ENCODE assay signal across 9 mouse cellular contexts in genomic region chr12:76016123-76017101, GRCm38 (mm10).
A peak's percentile ranks its signal among the peaks of the same experiment; 100 is the strongest.
DNase-seq lines count a peak whose midpoint lies in the region; TF ChIP-seq lines count a peak whose summit lies in the region.
"Had no signal": no experiment of that assay in that cellular context is flagged by ENCODE, and none has a peak within 500 bp of the region (broad histone marks: within the 10 kb centered on the region; RNA-seq: fewer than 3 reads in every experiment).

No protein-coding gene starts in this region.

- dilution Hi-C loops in CH12.LX (cut with MboI; ENCODE audit: extremely low pct_ligation_motif_present, extremely low pct_unique_long_range_greater_than_20kb, low sequenced_read_pairs): no loop called here

- in situ Hi-C loops in CH12.LX (cut with MboI; ENCODE audit: low pct_ligation_motif_present, low pct_unique_long_range_greater_than_20kb, low sequenced_read_pairs): loop anchor here (5.0 to 25.0 kb wide), 2 partner anchors 161 to 321 kb away; partner anchors contain the start of gene Esr2

- H3K79me2 ChIP-seq in CH12.LX (replicated peaks; ENCODE audit: control insufficient read depth, extremely low read depth, insufficient read depth, poor library complexity, severe bottlenecking): no peaks in the 10 kb centered on the region
- no peaks in the 10 kb centered on the region for H3K79me2 ChIP-seq in heart, adult 2 months (replicated peaks; ENCODE audit: control insufficient read depth, insufficient read depth, low read length)

- no peak overlapping the region for H3K4me3 ChIP-seq in CH12.LX (replicated peaks in 1 of 3; ENCODE audit: low read depth in 2 of 3, low read length in 2 of 3, poor library complexity in 1 of 3)
- H3K4me3 ChIP-seq in heart, adult 2 months: no peak overlapping the region
- H3K4me3 ChIP-seq: midbrain, embryonic 12.5 days had no signal

- 82% methylated on average over 14 of the region's 14 CpGs for WGBS in heart, adult 2 months

- no peaks in the 10 kb centered on the region for H3K4me1 ChIP-seq in CH12.LX (ENCODE audit: control insufficient read depth in 1 of 2, insufficient read depth in 2 of 2)
- no peaks in the 10 kb centered on the region; the same call in 1 of the 2 replicates for H3K4me1 ChIP-seq in heart, adult 2 months (ENCODE audit: control insufficient read depth, insufficient read depth, low read length)
- H3K4me1 ChIP-seq: midbrain, embryonic 12.5 days had no signal

- TF ChIP-seq CTCF in CH12.LX (conservative IDR thresholded peaks at IDR 0.05 in 1 of 2, IDR thresholded peaks at IDR 0.05 in 1 of 2; ENCODE audit: low read depth in 2 of 2, low read length in 2 of 2): peak; percentile 88 to 98
- TF ChIP-seq CTCF in heart, adult 2 months (IDR thresholded peaks at IDR 0.05): peak; percentile 88

- no peak overlapping the region for H3K27ac ChIP-seq in CH12.LX (ENCODE audit: insufficient read depth, low read depth)
- no peak overlapping the region for H3K27ac ChIP-seq in heart, adult 2 months
- H3K27ac ChIP-seq: midbrain, embryonic 12.5 days had no signal

- H3K9me3 ChIP-seq in CH12.LX (replicated peaks; ENCODE audit: low read length): no peaks in the 10 kb centered on the region
- H3K9me3 ChIP-seq: midbrain, embryonic 12.5 days had no signal

- peaks cover 0 to 7% of the 10 kb centered on the region in 2 experiments for H3K36me3 ChIP-seq in CH12.LX (replicated peaks in 1 of 2; ENCODE audit: control insufficient read depth in 1 of 2, insufficient read depth in 1 of 2, low read length in 1 of 2)
- no peaks in the 10 kb centered on the region for H3K36me3 ChIP-seq in heart, adult 2 months (ENCODE audit: control insufficient read depth, insufficient read depth, low read length)

- no peak for TF ChIP-seq EP300 in CH12.LX (IDR thresholded peaks at IDR 0.05; ENCODE audit: low read length)
- 0 out of 2 replicates have a peak, but pooled peaks have one; percentile 55 for TF ChIP-seq EP300 in heart, adult 2 months (IDR thresholded peaks at IDR 0.05; ENCODE audit: insufficient read depth, low read depth, low read length)

- DNase-seq in CH12.LX (ENCODE audit: extremely low read depth): peak; percentile 84
- DNase-seq in adrenal gland, adult (ENCODE audit: inconsistent age in 2 of 2, low spot score in 1 of 2): peak; percentile 70 to 90
- peak; percentile 85 for DNase-seq in embryo, embryonic 10 days (ENCODE audit: low spot score)
- peak; percentile 51 to 77 for DNase-seq in heart, adult 2 months
- peak; percentile 60 to 75 for DNase-seq in kidney, postnatal 25 days
- peak; percentile 66 to 73 for DNase-seq in lung, adult 18-20 months
- peak; percentile 28 to 36 for DNase-seq in right cerebral cortex, postnatal 36 days (ENCODE audit: low spot score in 2 of 2)
- peak; percentile 34 to 72 for DNase-seq in urinary bladder, postnatal 4 days (ENCODE audit: low spot score in 2 of 2)

- no peak overlapping the region for H3K4me2 ChIP-seq in CH12.LX (ENCODE audit: insufficient read depth, low read depth, poor library complexity, severe bottlenecking)
- H3K4me2 ChIP-seq: midbrain, embryonic 12.5 days had no signal

- peak; percentile 93 for TF ChIP-seq RAD21 in CH12.LX (IDR thresholded peaks at IDR 0.05; ENCODE audit: low read depth, low read length)

- H3K27me3 ChIP-seq in CH12.LX (replicated peaks): no peaks in the 10 kb centered on the region
- no peaks in the 10 kb centered on the region for H3K27me3 ChIP-seq in heart, adult 2 months (ENCODE audit: control insufficient read depth, insufficient read depth, low read length)
- H3K27me3 ChIP-seq: midbrain, embryonic 12.5 days had no signal

- no peak for TF ChIP-seq POLR2A in CH12.LX (IDR thresholded peaks at IDR 0.05; ENCODE audit: low read depth, low read length)
- no peak for TF ChIP-seq POLR2A in heart, adult 2 months (IDR thresholded peaks at IDR 0.05; ENCODE audit: insufficient read depth, low read depth, low read length)

- intact Hi-C loops in heart, adult 2 months (cut with DNase I): loop anchor here (1.0 to 10.0 kb wide), 2 partner anchors 162 to 222 kb away; no protein-coding TSS in a partner anchor

- H3K9ac ChIP-seq in CH12.LX (ENCODE audit: insufficient read depth, low read depth): no peak overlapping the region
- no peak overlapping the region for H3K9ac ChIP-seq in heart, adult 2 months (ENCODE audit: low read depth, low read length)
- H3K9ac ChIP-seq: midbrain, embryonic 12.5 days had no signal

TF ChIP-seq in CH12.LX, 34 proteins besides CTCF, POLR2A, EP300 and RAD21:
- TF ChIP-seq MAFK (IDR thresholded peaks at IDR 0.05; ENCODE audit: insufficient replicate concordance, low read length) (0 out of 2 replicates have a peak, but pooled peaks have one; percentile 9), NRF1 (IDR thresholded peaks at IDR 0.05; ENCODE audit: low read depth, low read length) (peak; percentile 12; the same call in 1 of the 2 replicates), JUN (IDR thresholded peaks at IDR 0.05; ENCODE audit: insufficient read depth, low read depth, low read length) (no peak), IRF4 (IDR thresholded peaks at IDR 0.05; ENCODE audit: low read depth, low read length) (0 out of 2 replicates have a peak, but pooled peaks have one; percentile 13), BHLHE40 (IDR thresholded peaks at IDR 0.05; ENCODE audit: low read depth, low read length) (no peak), ZC3H11A (IDR thresholded peaks at IDR 0.05; ENCODE audit: low read depth, low read length) (peak; percentile 89), E2F4 (IDR thresholded peaks at IDR 0.05; ENCODE audit: insufficient replicate concordance, low read depth, low read length) (no peak), SMC3 (IDR thresholded peaks at IDR 0.05; ENCODE audit: low read depth, low read length) (peak; percentile 94), NELFE (IDR thresholded peaks at IDR 0.05; ENCODE audit: low read depth, low read length) (peak; percentile 27; the same call in 1 of the 2 replicates), HCFC1 (IDR thresholded peaks at IDR 0.05; ENCODE audit: low read depth, low read length) (no peak)

Comparison
In these comparisons a context has a peak if more than half of its experiments do, and no peak if none do; other contexts are left out.
1. DNase-seq: peak in every context shown above with its lines; median percentile 85 in embryo, embryonic 10 days; 84 in CH12.LX; 80 in adrenal gland, adult; 70 in lung, adult 18-20 months; 68 in kidney, postnatal 25 days; 64 in heart, adult 2 months; 53 in urinary bladder, postnatal 4 days; 32 in right cerebral cortex, postnatal 36 days.